Mouse (Mus musculus): ENCODE data around the gene Spred3.
A peak's percentile ranks its signal among the peaks of the same experiment; 100 is the strongest.

Spred3 gene

GRCm38 (mm10) chr7:29128725-29129124 is 41.5 kb downstream of the Spred3 start:
- DNase-seq (ENCODE audit: low spot score in 2 of 2): no peak

GRCm38 (mm10) chr7:29126173-29126915 is 43.9 kb downstream of the Spred3 start:
- peak in 1 of 2 experiments; percentile 23 for DNase-seq (ENCODE audit: low spot score in 2 of 2)

GRCm38 (mm10) chr7:29124970-29125369 is 45.2 kb downstream of the Spred3 start, which contains the start of gene Ryr1:
Ryr1 (minus strand) TSS chr7:29125179.
- no peak for DNase-seq (ENCODE audit: low spot score in 2 of 2)

GRCm38 (mm10) chr7:29123531-29124358 is 46.5 kb downstream of the Spred3 start:
- no peak for DNase-seq (ENCODE audit: low spot score in 2 of 2)

GRCm38 (mm10) chr7:29122821-29123220 is 47.4 kb downstream of the Spred3 start:
- no peak for DNase-seq (ENCODE audit: low spot score in 2 of 2)

- no peak for DNase-seq (ENCODE audit: low spot score in 2 of 2)
These were observed 50.7 kb downstream of the Spred3 start for GRCm38 (mm10) chr7:29119526-29119925.

GRCm38 (mm10) chr7:29118142-29118851 is 51.9 kb downstream of the Spred3 start:
- no peak for DNase-seq (ENCODE audit: low spot score in 2 of 2)

- DNase-seq (ENCODE audit: low spot score in 2 of 2): peak in 1 of 2 experiments; percentile 46
These were observed 60.9 kb downstream of the Spred3 start for GRCm38 (mm10) chr7:29108992-29109955.

Measured in frontal cortex, postnatal 10 days (tissue).